Mouse (Mus musculus) neural tube, embryonic 14.5 days (tissue): ENCODE measurements around the gene Plk4. TPM values are rescaled to one million over a fixed set of nuclear protein-coding genes. Genes with fewer than 3 reads are reported as not detected.

ENCODE experiments used
- ATAC-seq: fragments of 200-750 bp; cut with Nextera tagmentation; 2 replicates; pipeline ENCODE4 v1.8.0; 2017; ENCODE audit warnings: low read depth, mild to moderate bottlenecking, moderate TSS enrichment, moderate library complexity
- H3K27ac ChIP-seq: fragments of 300-500 bp; sonication (generic); 2 replicates; pipeline ENCODE4 v1.5.1; 2014; ENCODE audit warnings: low read depth, mild to moderate bottlenecking, control low read depth, low read length, moderate library complexity, mixed read lengths
- H3K27me3 ChIP-seq: fragments of 300-500 bp; sonication (generic); 2 replicates; pipeline ENCODE4 v1.6.1; 2014; ENCODE audit warnings: low read length; ENCODE audit not compliant: control insufficient read depth, insufficient read depth
- H3K36me3 ChIP-seq: fragments of 300-500 bp; sonication (generic); 2 replicates; pipeline ENCODE4 v1.6.1; 2014; ENCODE audit warnings: low read length, mixed read lengths; ENCODE audit not compliant: control insufficient read depth, insufficient read depth
- H3K4me1 ChIP-seq: fragments of 300-500 bp; sonication (generic); 2 replicates; pipeline ENCODE4 v1.6.1; 2014; ENCODE audit warnings: low read length; ENCODE audit not compliant: control insufficient read depth, insufficient read depth
- H3K4me2 ChIP-seq: fragments of 300-500 bp; sonication (generic); 2 replicates; pipeline ENCODE4 v1.6.1; 2014; ENCODE audit warnings: mild to moderate bottlenecking, low read depth, low read length, control low read depth
- H3K4me3 ChIP-seq: fragments of 300-500 bp; sonication (generic); 2 replicates; pipeline ENCODE4 v1.5.1; 2014; ENCODE audit warnings: low read depth, low read length, control low read depth, mixed read lengths
- H3K9ac ChIP-seq: fragments of 300-500 bp; sonication (generic); replicated peaks from 2 replicates; pipeline ENCODE4 v1.6.1; 2014; ENCODE audit warnings: low read depth, mild to moderate bottlenecking, control low read depth, low read length, mixed read lengths
- H3K9me3 ChIP-seq: fragments of 300-500 bp; sonication (generic); 2 replicates; pipeline ENCODE4 v1.6.1; 2016; ENCODE audit warnings: low read length; ENCODE audit not compliant: control insufficient read depth
- WGBS: fragments of 180-500 bp; shearing (Covaris S2); extraction: QIAGEN DNeasy Blood & Tissue Kit; methylation state at CpG from one replicate; pipeline ENCODE4 v1.1.7; 2014; 5-methylcytosine and 5-hydroxymethylcytosine counted together
- polyA plus RNA-seq: library from polyadenylated mRNA; unstranded; fragments of >200 nt; fragmentation: Nextera tagmentation; extraction: Ambion mirVana; gene quantifications from 2 replicates; pipeline ENCODE4 v1.2.1, GENCODE M21; 2014

Gene Plk4
- polyA plus RNA-seq, result 11.0 and 11.8 TPM in 2 replicates

GRCm38 (mm10) chr3:40799530-40800372 is at the start of gene Plk4:
Gene Plk4, plus strand, starts transcription at chr3:40800019.
- Histone ChIP-seq H3K9me3 (no peaks in the 10 kb centered on the region), H3K27ac (no peak within 1 kb of the TSS; the same call in 1 of the 2 replicates), H3K4me2 (peak within 1 kb of the TSS; percentile 94), H3K27me3 (no peaks in the 10 kb centered on the region), H3K36me3 (no peaks in the 10 kb centered on the region), H3K4me1 (no peaks in the 10 kb centered on the region; the same call in 1 of the 2 replicates), H3K9ac (peak within 1 kb of the TSS; percentile 58), H3K4me3 (peak within 1 kb of the TSS; percentile 86)
- ATAC-seq, result peak; percentile 97
- 3% methylated on average over 66 of the region's 66 CpGs for WGBS

- no peak for ATAC-seq
- Histone ChIP-seq H3K4me2 (no peak overlapping the region), H3K9me3 (no peaks in the 10 kb centered on the region), H3K27me3 (no peaks in the 10 kb centered on the region), H3K27ac (no peak overlapping the region), H3K9ac (no peak overlapping the region), H3K36me3 (peaks cover 22% of the 10 kb centered on the region), H3K4me3 (no peak overlapping the region), H3K4me1 (no peaks in the 10 kb centered on the region)
- WGBS, result 96% methylated on average over 3 of the region's 3 CpGs
Observed at GRCm38 (mm10) chr3:40760746-40761145, 39.1 kb upstream of the Plk4 start.

DNA sequence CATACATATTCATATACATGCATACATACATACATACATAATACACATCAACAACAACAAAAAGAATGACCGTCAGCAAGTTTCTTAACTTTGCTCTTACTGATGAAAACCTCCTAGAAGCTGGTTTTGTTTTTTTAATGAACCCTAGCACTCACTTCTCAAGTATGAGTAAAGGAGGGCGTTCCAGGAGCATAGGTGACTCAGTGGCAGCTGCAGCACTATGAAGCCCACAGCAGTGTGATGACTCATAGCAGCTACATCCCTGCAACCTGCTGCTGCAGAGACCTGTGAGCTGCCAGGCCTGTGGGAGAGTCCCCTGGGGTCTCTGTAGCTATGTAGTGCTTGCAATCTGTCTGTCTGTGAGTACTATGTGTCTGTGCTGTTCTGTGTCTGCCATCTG is 38.5 kb upstream of the Plk4 start:
- no peak for ATAC-seq
- Histone ChIP-seq H3K36me3 (peaks cover 22% of the 10 kb centered on the region), H3K27ac (no peak overlapping the region), H3K4me1 (no peaks in the 10 kb centered on the region), H3K9ac (no peak overlapping the region), H3K4me3 (no peak overlapping the region), H3K27me3 (no peaks in the 10 kb centered on the region), H3K9me3 (no peaks in the 10 kb centered on the region), H3K4me2 (no peak overlapping the region)
- WGBS, result 93% methylated on average over 2 of the region's 2 CpGs

DNA sequence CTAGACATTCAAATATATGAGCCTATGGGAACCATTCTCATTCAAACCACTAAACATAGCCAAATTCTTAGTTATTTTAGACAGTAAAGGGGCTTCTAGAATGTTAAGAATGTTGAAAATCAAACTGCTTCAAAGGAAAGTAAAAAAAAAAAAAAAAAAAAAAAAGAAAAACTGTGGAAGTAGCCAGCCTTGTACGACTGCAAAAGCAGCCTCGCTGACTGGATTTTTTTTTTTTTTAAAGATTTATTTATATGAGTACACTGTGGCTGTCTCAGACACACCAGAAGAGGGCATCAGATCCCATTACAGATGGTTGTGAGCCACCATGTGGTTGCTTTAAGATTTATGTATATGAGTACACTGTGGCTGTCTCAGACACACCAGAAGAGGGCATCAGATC is 6.0 kb upstream of the Plk4 start:
- H3K27me3 ChIP-seq, result no peaks in the 10 kb centered on the region
- no peak overlapping the region for H3K4me2 ChIP-seq
- H3K27ac ChIP-seq, result no peak overlapping the region
- no peaks in the 10 kb centered on the region for H3K9me3 ChIP-seq
- H3K4me3 ChIP-seq, result no peak overlapping the region
- peaks cover 11% of the 10 kb centered on the region; the same call in 1 of the 2 replicates for H3K36me3 ChIP-seq
- no peaks in the 10 kb centered on the region for H3K4me1 ChIP-seq
- H3K9ac ChIP-seq, result no peak overlapping the region
- no peak for ATAC-seq
- 84% methylated on average over 2 of the region's 2 CpGs for WGBS

DNA sequence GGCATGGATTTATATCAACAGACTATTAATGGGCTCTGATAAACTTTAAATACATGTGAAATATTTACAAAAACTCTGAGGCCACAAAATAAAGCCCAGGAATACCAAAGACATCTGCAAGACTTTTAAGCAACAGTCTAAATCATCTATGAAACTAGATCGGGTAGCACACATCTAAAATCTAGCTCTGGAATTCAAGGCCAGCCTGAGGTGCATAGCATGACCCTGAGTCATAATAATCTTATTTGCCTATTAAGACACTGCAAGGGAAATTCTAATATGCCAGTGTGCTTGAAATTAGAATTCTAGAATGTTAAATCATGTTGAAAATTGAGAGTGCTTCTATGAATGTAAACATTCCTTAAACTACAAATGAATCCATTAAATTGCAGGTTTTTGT is 1.8 kb upstream of the Plk4 start:
- no peak overlapping the region for H3K27ac ChIP-seq
- H3K4me1 ChIP-seq, result no peaks in the 10 kb centered on the region; the same call in 1 of the 2 replicates
- H3K9me3 ChIP-seq, result no peaks in the 10 kb centered on the region
- H3K9ac ChIP-seq, result no peak overlapping the region
- no peak for ATAC-seq
- H3K4me2 ChIP-seq, result no peak overlapping the region
- H3K4me3 ChIP-seq, result no peak overlapping the region
- H3K36me3 ChIP-seq, result no peaks in the 10 kb centered on the region
- H3K27me3 ChIP-seq, result no peaks in the 10 kb centered on the region
- 88% methylated on average over 1 of the region's 1 CpGs for WGBS

GRCm38 (mm10) chr3:40798500-40798899 is 1.3 kb upstream of the Plk4 start:
- no peaks in the 10 kb centered on the region; the same call in 1 of the 2 replicates for H3K4me1 ChIP-seq
- no peaks in the 10 kb centered on the region for H3K27me3 ChIP-seq
- H3K4me3 ChIP-seq, result no peak overlapping the region
- no peaks in the 10 kb centered on the region for H3K36me3 ChIP-seq
- 37% methylated on average over 7 of the region's 7 CpGs for WGBS
- no peak overlapping the region for H3K27ac ChIP-seq
- no peaks in the 10 kb centered on the region for H3K9me3 ChIP-seq
- H3K4me2 ChIP-seq, result no peak overlapping the region
- ATAC-seq, result no peak; the same call in 1 of the 2 replicates
- no peak overlapping the region for H3K9ac ChIP-seq

GRCm38 (mm10) chr3:40800373-40800823 is 579 bp downstream of the Plk4 start:
- Histone ChIP-seq H3K9me3 (no peaks in the 10 kb centered on the region), H3K4me1 (no peaks in the 10 kb centered on the region; the same call in 1 of the 2 replicates), H3K27me3 (no peaks in the 10 kb centered on the region), H3K36me3 (no peaks in the 10 kb centered on the region), H3K27ac (no peak overlapping the region), H3K4me3 (peak overlapping the region; percentile 86), H3K9ac (peak overlapping the region; percentile 58), H3K4me2 (peak overlapping the region; percentile 94)
- peak; percentile 84 for ATAC-seq
- WGBS, result 0% methylated on average over 35 of the region's 37 CpGs

DNA sequence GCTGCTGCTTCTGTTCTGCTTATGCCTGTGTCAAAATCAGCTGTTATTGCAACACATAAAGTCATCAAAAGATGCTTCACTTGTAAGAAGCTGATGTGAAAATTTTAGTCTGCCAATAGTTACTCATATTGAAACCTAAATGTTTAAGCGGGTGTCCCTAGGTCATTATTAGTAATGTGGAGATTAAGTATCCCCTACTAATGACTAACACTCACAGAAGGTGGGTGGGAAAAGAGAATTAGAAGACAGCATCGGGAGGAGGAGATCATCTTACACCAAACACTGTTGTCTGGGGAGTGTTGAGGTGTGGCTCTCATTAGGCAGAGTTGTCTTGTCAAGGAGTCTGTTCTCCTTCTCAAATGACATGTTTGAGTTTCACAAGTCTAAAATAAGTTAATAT is 7.1 kb downstream of the Plk4 start:
- Histone ChIP-seq H3K27ac (no peak overlapping the region), H3K9ac (no peak overlapping the region), H3K4me2 (no peak overlapping the region), H3K9me3 (no peaks in the 10 kb centered on the region), H3K4me3 (no peak overlapping the region), H3K27me3 (no peaks in the 10 kb centered on the region), H3K4me1 (no peaks in the 10 kb centered on the region), H3K36me3 (peaks cover 14% of the 10 kb centered on the region; the same call in 1 of the 2 replicates)
- no peak for ATAC-seq
- 81% methylated on average over 2 of the region's 2 CpGs for WGBS

DNA sequence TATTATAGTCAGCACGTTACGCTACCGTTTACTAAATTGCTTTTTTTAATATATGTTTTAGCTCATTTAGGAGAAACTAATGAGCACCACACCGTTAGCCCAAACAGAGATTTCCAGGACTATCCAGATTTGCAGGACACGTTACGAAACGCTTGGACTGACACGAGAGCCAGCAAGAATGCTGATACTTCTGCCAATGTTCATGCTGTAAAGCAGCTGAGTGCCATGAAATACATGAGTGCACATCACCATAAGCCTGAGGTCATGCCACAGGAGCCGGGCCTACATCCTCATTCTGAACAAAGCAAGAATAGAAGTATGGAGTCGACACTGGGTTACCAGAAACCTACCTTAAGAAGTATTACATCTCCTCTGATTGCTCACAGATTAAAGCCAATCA is 8.9 kb downstream of the Plk4 start:
- Histone ChIP-seq H3K4me3 (no peak overlapping the region), H3K9me3 (no peaks in the 10 kb centered on the region), H3K27ac (no peak overlapping the region), H3K9ac (no peak overlapping the region), H3K27me3 (no peaks in the 10 kb centered on the region), H3K4me1 (no peaks in the 10 kb centered on the region), H3K36me3 (peaks cover 22% of the 10 kb centered on the region; the same call in 1 of the 2 replicates), H3K4me2 (no peak overlapping the region)
- no peak for ATAC-seq
- WGBS, result 86% methylated on average over 10 of the region's 10 CpGs
